Mouse (Mus musculus) cerebellum, postnatal 4 days (tissue): ENCODE data around the gene Tiam2.

Source experiments
- DNase-seq, 2 experiments: peaks; one replicate each; pipeline ENCODE4 v3.0.0; 2022; ENCODE audit warnings: low spot score in 2 of 2, mixed read lengths in 1 of 2

Gene Tiam2

DNA sequence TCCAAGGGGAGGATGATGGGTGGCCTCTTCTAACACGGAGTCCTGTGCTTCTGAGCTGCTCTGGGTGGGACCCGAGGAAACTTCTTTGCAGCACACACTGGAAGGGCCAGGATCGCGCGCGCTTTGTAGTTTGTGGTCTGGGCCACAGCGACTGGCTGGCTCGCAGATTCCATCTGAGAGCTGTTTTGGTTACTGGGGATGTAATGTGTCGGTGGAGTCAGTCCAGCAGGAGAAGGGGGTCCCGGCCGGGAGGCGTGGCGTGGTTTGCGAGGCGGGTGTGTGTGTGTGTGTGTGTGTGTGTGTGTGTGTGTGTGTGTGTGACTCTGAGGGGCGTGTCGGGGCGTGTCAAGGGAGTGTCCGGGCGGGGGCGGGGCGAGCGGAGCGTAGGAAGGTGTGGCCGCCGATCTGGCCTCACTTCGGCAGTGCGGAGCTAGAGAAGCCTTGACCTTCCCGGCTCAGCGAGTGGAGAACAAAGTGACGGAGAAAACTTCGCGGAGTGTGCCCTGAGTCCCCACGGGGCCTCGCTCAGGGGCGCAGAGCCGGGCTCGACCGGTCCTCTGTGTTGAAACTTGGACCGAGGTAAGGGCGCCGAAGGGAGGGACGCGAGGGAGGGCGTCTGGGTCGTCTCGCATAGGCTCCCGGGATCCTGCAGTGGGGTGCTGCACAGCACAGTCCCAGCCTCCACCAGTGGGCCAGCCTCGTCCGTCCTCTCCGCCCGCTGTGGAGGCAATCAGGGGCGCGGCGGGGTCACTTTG lies at the start of gene Tiam2:
Gene Tiam2 (plus strand): TSS at position 426 of the 755 bp plus-strand sequence.
- peak in 1 of 2 experiments; percentile 49 for DNase-seq

DNA sequence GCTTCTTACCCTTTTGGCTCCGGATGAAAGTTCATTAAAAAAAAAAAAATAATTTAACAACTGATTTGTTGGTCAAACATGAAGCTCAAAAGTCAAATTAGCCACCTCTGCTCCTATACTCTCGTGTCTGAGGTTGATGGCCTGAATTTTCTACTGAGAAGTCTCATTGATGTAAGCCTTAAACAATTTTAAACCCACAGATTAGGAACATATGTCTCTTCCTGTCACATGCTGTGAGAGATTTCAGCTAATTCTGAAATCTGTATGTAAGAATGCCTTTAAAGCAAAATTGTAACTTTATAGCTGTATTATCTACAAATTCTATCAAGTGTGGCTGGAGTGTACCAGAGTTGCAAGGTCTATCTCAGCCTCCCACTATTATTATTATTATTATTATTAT lies 46.1 kb upstream of the Tiam2 start:
- no peak for DNase-seq

DNA sequence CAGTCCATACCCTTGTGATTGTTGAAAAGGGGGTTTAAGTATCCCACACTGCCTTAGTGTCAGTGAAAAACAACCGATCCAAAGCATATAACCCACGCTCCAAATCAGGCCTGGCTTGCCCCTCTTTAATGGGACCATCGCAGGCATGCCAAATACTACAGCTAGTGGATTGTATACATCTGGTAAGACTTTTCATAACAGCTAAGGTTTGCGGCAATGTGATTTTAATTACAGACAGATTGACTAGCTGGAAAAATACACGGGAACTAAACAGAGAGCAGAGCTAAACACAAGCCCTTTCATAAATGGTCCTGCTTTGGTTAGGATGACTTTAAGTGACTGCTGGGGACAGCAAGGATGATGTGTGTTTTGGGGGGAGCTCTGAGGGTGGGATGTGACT lies 44.4 kb upstream of the Tiam2 start:
- no peak for DNase-seq

DNA sequence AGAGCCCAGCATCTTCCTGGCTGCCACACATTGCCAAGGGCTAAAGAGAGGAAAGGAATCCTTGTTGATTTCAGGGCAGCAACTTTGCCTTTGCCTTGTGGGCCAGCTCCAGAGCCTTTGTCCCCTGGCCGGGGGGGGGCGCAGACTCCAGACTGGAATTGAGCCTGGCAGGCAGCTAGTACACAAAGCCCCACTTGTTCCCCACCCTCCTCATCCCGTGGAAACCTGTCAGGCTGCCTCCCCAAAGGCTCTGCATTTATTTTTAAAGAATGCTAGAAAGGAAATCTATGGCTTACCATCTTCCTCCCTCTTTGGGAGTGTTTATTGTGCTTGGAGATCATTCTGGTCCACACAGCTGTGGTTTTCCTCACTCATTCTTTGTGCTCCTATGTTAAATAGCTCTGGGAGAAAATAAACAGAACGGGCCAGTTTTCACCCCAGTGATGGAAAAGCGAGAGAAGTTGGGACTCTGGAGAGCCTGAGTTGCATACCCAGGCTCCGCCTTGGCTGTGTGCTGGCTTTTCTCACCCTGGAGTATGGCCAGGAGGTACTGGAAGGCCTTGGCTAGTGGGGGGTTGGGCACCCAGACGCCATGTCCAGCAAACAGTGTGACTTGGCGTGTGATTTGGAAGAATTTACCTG lies 41.2 kb upstream of the Tiam2 start:
- peak in 1 of 2 experiments; percentile 22 for DNase-seq

DNA sequence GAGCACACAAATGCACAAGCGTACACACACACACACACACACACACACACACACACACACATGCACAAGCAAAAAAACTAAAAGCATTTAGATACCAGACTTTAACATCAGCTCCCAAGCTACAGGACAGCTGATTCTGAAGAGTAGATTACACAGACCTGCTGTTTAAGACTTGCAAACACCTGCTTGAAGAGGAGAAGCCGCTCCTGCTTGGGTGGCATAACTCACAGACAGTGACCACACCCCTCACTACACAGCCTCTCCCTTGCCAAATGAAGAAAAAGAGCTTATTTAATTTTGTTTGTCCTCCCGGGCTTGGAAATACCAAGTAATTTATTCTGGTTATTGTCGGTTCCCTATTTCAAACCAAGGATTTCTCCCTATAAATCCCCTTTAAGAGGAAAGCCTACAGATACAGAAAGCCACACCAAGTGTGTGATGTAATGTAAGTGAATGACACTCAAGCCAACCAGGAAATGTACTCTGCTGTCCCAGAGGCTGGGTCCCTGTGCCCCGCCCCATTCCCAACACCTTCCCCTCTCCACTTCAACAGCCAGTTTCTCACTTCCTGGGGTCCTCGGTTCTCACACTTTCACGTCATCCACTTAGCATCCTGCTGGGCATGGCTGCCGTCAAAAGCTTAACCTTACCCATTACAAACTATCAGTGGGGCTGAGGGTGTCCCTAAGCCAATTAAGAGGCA lies 40.1 kb upstream of the Tiam2 start:
- no peak for DNase-seq

DNA sequence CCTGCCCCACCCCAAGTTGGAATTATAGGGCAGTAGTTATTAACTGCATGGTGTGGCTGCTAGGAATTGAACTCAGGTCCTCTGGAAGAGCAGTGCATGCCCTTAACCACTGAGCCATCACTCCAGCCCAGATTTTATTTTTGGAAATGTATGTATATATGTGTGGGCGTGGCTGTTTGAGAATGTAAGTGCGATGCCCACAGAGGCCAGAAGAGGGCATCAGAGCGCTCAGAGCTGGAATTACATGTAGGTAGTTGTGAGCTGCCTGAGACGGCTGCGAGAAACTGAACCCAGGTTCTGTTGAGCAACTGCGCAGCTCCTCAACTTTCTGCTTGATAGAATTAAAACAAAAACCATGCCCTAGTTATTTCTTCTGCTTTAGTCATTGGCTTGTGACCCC lies 38.0 kb upstream of the Tiam2 start:
- DNase-seq, result peak; percentile 40 to 71

DNA sequence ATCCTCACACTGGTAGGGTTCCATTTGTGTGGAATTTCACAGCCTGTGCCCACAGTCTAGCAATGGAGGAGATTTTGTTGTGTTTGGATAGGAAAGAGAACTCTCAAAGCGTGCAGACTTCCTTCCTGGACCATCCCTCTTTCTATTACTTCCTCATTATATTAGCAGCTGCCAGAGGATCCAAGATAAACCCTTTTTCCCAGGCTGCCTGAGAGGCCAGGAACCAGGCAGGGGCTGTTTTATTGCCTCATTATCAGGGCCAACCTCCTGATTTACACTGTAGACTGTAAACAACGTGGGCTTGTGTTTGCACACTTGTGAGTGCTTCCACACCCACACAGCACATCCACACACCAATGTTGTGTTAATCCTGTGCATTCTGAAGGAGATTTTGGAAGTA lies 31.3 kb upstream of the Tiam2 start:
- no peak for DNase-seq

DNA sequence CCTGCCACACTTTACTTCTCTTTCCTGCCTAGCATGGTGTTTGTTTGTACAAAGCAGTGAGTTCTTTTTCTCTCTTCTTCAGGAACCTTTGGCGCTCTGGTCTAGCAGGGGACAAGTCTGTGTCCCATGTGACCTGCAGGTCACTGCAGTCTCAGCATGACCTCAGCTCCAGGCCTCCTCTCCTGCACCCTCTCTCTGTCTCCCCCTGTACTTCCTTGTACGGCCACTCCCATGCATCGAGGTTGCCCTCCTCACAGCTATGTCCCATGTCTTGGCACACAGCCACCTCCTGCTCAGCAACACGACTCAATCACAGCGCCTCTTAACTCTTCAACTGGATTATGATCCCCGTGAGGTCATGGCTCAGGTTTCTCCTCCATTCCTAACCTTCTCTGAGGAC lies 26.9 kb upstream of the Tiam2 start:
- no peak for DNase-seq

DNA sequence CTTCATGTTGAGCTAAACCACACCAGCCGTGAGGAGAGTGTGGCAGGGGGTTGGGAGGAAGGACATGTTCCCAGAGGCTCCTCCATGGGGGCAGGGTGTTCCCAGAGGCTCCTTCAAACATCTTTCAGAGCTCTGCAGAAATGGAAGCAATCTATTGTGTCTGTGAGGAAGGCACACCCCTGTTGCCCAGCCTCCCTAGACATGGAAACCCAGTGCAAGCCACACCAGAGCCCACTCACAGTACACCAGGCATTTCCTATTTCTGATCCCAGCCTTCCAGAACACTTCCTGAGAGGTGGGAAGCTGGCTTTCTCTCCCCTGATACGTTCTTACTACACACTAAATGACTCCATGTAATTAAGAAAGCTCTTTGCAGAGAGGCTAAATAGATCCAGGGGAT lies 20.4 kb upstream of the Tiam2 start:
- no peak for DNase-seq

DNA sequence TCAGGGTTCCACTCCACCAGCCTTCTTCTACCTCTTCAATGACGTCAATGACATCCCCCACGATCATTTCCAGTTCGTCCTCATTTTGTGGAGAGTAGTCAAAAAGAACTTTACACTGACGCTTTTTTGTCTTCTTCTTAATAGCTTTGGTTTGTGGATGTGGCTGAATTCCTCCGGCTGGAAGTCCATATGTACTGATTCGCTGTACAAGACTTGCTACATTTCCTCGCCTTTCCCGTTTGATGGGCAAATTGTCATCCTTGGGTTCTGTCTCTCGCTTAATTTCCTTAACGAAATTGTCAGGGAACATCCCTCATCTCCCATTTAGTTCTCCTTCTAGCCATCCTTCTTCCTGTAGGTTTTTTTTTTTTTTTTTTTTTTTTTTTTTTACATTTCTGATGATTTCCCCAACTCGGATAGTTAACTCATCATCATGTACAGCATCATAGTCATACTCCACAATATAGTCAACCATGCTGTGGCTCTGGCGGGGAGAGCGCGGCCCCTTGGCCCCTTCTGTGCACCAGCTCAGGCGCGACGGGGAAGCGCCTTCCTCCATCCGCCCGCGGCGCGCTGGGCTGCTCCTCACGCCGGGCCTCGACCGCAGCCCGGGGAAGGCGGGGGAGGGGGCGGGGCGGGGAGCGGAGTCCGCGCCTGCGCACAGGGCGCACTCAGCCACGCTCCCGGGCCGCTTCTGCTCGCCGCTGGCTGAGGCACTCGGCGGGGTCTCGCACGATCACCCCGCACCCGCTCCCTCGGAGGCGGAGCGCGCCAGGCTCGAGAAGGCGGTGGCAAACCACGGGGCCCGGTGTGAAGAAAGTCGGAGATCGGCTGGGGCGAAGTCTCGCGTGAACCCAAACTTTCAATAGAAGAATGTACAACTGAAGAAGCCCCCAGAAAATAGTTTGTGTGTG lies 12.4 kb upstream of the Tiam2 start:
- peak; percentile 47 to 74 for DNase-seq

DNA sequence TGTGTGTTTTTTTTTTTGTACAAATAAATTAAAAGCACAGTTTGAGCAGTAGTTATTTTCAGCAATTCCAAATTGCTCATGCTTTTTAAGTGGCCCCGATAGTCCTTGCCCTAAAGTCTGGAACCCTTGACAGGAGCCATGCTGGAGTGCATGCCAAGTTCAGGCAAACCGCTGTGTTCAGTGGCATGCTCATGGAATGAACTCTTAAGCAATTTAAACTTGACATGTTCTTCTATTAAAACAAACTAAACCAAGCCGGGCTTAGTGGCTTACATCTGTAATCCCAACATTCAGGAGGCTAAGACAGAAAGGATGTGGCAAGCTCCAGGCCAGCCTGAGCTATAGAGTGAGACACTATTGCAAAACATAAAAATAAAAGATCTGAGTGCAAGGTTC lies 11.8 kb upstream of the Tiam2 start:
- no peak for DNase-seq

DNA sequence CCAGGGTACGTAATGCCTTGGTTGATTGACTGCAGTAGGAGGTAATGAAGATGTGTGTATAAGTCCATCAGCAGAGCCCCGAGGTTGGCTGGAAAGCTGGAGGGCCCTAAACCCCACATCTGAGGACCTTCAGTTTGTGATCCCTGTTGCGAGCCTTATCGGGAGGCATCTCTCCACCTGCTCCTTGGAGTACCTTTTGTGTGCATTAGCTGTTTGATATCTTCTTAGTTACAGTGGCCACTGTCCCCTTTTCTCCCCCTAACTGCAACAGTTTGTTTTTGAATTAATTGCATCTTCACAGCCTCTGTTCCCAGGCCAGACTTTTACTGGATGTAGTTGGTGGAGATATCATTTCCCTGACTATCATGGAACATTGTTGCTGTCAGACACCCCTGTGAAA lies 10.8 kb upstream of the Tiam2 start:
- no peak for DNase-seq

DNA sequence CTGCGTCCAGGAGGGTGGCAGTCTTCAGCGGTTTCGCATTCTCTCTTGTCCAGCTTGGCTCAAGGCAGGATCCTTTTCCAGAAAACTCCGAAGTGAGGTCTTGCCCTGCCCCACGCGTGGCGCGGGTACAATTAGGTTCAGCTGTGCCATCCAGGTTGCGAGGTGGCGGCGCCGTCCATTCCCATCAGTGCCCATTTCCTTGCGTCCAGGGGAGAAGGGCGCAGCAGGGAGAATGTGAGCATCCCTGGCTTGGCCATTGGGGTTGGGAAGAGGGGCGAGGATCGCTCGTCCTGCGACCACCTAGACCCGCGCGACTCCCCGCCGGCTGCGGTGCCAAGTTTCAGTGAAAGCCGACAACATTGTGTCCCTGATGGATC lies 518 bp downstream of the Tiam2 start:
- DNase-seq, result no peak

DNA sequence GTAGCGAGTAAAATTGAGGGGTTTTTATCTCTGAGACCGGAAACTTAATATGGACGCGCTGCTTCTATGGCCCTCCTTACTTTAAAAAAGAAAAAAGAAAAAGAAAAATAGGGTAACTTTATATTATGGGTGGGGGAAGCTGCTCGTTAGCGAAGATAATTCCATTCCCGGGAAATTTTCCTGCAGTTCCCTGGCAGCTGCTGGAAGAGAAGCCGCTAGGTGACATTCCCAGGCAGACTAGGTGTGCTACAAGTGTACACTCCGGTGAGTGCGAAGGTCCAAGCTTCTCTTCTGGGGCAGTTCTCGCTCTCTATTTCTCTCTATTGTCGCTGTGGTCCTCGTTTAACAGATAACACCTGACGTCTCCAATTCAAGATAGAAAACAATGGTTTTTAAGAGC lies 962 bp downstream of the Tiam2 start:
- no peak for DNase-seq

DNA sequence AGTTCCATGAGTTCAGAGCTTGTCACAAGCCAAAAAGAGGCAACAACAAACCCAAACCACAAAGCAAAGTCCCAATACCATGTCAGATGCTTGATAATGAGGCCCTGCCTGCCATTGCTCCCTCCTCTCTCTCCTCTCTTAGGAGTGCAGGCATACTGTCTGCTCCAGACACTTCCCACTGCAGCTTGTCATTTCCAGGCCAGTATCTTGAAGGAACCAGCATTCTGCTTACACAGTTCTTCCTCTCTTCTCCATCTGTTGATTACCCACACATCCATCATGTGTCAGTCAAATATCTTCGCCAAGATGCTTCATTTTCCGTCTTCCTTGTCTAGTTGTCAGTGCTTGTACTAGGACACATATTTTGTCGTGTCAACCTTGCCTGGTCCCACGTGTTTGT lies 2.4 kb downstream of the Tiam2 start:
- DNase-seq, result no peak

DNA sequence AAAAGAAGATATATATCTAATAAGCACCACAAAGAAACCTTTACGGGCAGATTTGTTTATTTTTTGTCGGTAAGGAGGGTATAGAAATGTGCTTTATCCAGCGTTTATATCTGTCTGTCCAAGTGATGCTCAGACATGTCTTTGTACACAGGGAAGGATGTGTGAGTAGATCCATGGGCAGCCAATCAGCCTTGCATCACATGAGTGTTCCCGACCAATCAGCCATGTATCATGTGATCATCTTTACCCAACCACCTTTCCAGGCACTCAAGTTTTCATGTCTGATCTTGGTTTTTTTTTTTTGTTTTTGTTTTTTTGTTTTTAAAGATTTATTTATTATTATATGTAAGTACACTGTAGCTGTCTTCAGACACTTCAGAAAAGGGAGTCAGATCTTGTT lies 3.1 kb downstream of the Tiam2 start:
- no peak for DNase-seq

DNA sequence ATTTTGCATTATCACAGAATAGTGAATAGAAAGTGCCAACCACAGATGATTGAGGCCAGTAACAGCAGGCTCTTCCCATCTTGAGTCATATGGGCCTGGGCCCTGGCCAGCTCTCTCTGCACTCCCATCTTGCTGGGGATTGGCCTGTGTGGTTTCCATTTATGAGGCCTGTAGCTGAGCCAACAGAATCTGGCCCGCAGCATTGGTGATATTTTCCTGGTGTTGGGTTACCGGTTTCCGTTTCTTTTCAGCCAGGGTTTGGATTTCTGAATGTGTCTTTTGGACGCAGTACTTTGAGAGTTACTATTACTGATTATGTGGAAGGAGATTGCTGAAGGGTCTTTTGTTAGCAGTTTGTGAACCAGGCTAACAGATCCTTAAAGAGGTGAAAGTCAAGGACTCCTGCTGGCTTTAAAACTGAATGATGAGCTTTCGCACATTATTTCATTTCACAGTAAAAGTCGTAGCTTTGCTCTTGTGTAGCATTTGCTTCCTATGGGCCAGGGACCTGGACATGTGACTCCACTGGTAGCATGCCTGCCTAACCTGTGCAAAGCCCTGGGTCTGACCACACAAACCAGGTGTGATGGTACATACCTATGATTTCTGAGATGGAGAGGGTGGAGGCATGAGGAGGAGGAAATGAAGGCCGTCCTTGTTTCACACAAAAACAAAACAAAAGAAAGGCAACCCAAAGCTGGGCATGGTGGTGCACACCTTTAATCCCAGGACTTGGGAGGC lies 5.5 kb downstream of the Tiam2 start:
- DNase-seq, result peak in 1 of 2 experiments; percentile 69

DNA sequence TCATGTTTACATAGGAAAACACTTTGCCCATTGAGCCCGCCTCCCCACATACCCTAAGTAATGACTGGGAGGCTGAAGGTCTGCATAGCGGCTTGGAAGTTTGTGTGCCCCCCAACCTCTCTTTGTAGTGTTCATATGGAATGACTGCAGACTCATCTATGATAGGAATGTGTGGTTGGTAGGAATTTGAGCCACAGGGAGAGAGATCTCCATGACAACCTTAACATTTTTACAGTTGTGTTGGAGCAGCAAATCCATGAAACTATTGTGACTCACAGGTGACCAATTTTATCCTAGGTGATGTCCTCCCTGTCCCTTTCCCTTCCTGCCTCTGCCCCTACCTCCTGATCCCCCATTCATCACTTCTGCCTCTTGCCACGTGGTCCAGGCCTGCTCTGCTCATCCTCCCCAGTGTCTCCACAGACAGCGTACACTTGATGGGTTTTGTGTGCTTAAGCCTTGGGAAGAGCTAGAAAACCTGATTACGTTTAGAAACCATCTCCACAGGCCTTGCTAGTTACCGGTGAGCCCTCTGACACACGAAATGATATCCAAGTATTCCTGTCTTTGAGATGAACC lies 9.9 kb downstream of the Tiam2 start:
- DNase-seq, result no peak

DNA sequence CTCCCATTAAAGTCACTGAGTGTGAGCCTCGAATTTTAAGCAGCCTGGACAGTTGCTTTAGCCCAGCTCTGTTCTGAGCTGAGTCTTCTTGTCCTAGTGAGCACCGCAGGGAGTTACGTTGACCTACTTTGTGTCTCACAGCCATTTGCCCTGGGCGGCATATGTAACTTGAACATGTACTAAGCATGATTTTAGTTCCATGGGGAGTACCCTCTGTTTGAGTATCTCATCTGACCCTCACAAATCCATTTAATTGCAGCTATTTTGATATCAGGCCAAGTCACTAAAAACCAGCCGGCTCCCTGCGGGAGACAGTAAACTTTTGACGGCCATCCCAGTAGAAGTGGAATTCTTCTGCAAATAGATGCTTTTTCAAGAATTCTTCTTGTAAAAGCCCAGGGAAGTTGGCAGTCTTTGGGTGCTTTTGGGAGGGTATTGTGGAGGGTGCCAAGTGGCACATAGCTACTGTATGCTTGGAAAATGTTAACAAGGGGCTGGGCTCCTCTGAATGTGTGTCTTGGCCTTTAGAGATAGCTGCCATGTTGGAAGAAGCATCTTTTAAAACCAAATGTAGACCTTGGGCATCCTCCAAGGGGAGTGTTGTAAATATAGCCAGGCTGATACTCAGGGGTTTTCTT lies 10.6 kb downstream of the Tiam2 start:
- DNase-seq, result peak in 1 of 2 experiments; percentile 8

DNA sequence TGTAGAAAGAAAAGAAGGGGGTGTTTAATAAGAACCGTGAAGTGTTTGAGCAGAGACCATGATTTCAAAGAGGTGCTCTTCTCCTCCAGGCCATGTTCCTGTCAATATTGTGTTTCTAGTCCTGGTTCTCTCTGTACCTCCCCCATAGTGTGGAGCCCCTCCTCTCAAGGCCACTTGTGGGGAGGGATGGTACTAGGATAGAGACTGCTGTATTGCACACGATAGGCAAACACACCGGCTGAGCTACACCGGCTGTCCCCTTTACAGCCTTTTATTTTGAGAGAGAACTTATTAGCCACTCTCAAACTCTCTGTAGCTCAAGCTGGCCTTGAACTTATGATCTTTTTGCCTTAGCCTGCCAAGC lies 11.1 kb downstream of the Tiam2 start:
- no peak for DNase-seq
